14 mouse cellular contexts compared by ENCODE assay signal in the genomic region with DNA sequence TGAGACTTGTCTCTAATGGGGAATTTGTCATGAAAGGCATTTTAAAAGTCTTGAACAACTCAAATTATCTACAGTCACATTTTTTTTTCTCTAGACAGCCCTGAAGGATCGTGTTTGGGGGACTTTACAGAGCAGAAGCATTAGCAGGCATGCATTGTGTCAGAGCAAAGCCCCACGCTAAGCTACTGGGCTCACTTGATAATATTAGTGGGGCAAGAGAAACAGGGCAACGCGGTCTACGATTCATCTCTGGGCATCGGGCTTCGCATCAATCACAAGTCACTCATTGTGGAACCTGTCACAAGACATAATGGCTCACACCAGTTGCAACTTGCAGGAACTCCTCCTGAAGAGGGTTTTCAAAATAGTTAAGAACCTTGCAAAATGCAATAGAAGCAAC.
DNase-seq lines count a peak whose midpoint lies in the region; ATAC-seq and TF ChIP-seq lines count a peak whose summit lies in the region.
"Had no signal": no experiment of that assay in that cellular context is flagged by ENCODE, and none has a peak within 500 bp of the region (broad histone marks: within the 10 kb centered on the region; RNA-seq: fewer than 3 reads in every experiment).

No protein-coding gene starts in this region.

- H3K27ac ChIP-seq in forebrain, postnatal 0 days (ENCODE audit: low read depth, low read length), result no peak overlapping the region
- H3K27ac ChIP-seq in midbrain, embryonic 13.5 days, result peak overlapping the region; percentile 90
- no peak overlapping the region for H3K27ac ChIP-seq in intestine, embryonic 15.5 days
- H3K27ac ChIP-seq in limb, embryonic 10.5 days, result no peak overlapping the region
- H3K27ac ChIP-seq: kidney, embryonic 15.5 days; left cerebral cortex, adult 2 months had no signal

- peak overlapping the region; percentile 58; the same call in 1 of the 2 replicates for H3K4me2 ChIP-seq in forebrain, postnatal 0 days (ENCODE audit: low read depth)
- H3K4me2 ChIP-seq in midbrain, embryonic 13.5 days (replicated peaks), result peak overlapping the region; percentile 62
- no peak overlapping the region for H3K4me2 ChIP-seq in intestine, embryonic 15.5 days (replicated peaks)
- H3K4me2 ChIP-seq: kidney, embryonic 15.5 days; liver, embryonic 11.5 days had no signal

- peaks cover 32% of the 10 kb centered on the region for H3K4me1 ChIP-seq in forebrain, postnatal 0 days (ENCODE audit: insufficient read depth)
- peaks cover 78% of the 10 kb centered on the region for H3K4me1 ChIP-seq in midbrain, embryonic 13.5 days (replicated peaks)
- 0 out of 2 replicates have a peak, but pooled peaks cover 11% of the 10 kb centered on the region for H3K4me1 ChIP-seq in intestine, embryonic 15.5 days (replicated peaks)
- peaks cover 34% of the 10 kb centered on the region for H3K4me1 ChIP-seq in limb, embryonic 10.5 days

- 10% methylated on average over 7 of the region's 7 CpGs for WGBS in forebrain, postnatal 0 days
- WGBS in midbrain, embryonic 13.5 days, result 8% methylated on average over 7 of the region's 7 CpGs
- 56% methylated on average over 7 of the region's 7 CpGs for WGBS in intestine, embryonic 15.5 days
- 81% methylated on average over 7 of the region's 7 CpGs for WGBS in limb, embryonic 10.5 days

- no peak overlapping the region for H3K9ac ChIP-seq in forebrain, postnatal 0 days
- 0 out of 2 replicates have a peak overlapping the region, but pooled peaks have one; percentile 11 for H3K9ac ChIP-seq in midbrain, embryonic 13.5 days (replicated peaks)
- no peak overlapping the region for H3K9ac ChIP-seq in intestine, embryonic 15.5 days
- H3K9ac ChIP-seq: kidney, embryonic 15.5 days had no signal

- peak; percentile 82 for DNase-seq in heart, adult 11 months
- no peak for DNase-seq in heart, adult 18-20 months
- DNase-seq in embryo, embryonic 11 days, result peak; percentile 42
- DNase-seq in forebrain, postnatal 0 days, result no peak
- no peak for DNase-seq in limb, embryonic 10.5 days (ENCODE audit: low spot score)
- no peak for DNase-seq in ovary, adult 18-20 months (ENCODE audit: low spot score)
- DNase-seq: cerebellum, postnatal 10 days; gastrocnemius, postnatal 36 days; right cerebral cortex, adult 18-20 months had no signal

- H3K4me3 ChIP-seq in forebrain, postnatal 0 days (ENCODE audit: low read depth, low read length), result no peak overlapping the region
- H3K4me3 ChIP-seq in midbrain, embryonic 13.5 days (replicated peaks), result no peak overlapping the region
- no peak overlapping the region for H3K4me3 ChIP-seq in intestine, embryonic 15.5 days (replicated peaks)
- no peak overlapping the region for H3K4me3 ChIP-seq in limb, embryonic 10.5 days
- H3K4me3 ChIP-seq: kidney, embryonic 15.5 days; left cerebral cortex, adult 2 months had no signal

- no peak for ATAC-seq in forebrain, postnatal 0 days
- ATAC-seq in midbrain, embryonic 13.5 days, result 0 out of 2 replicates have a peak, but pooled peaks have one; percentile 13
- ATAC-seq in intestine, embryonic 15.5 days, result no peak

- no peaks in the 10 kb centered on the region for H3K27me3 ChIP-seq in forebrain, postnatal 0 days (ENCODE audit: insufficient read depth, low read length)
- H3K27me3 ChIP-seq in midbrain, embryonic 13.5 days, result no peaks in the 10 kb centered on the region
- no peaks in the 10 kb centered on the region for H3K27me3 ChIP-seq in intestine, embryonic 15.5 days (replicated peaks)
- H3K27me3 ChIP-seq in limb, embryonic 10.5 days (ENCODE audit: low read depth, poor library complexity, severe bottlenecking), result no peaks in the 10 kb centered on the region
- H3K27me3 ChIP-seq: kidney, embryonic 15.5 days had no signal

- no peaks in the 10 kb centered on the region for H3K36me3 ChIP-seq in forebrain, postnatal 0 days (ENCODE audit: insufficient read depth)
- H3K36me3 ChIP-seq in midbrain, embryonic 13.5 days, result no peaks in the 10 kb centered on the region
- no peaks in the 10 kb centered on the region for H3K36me3 ChIP-seq in intestine, embryonic 15.5 days
- H3K36me3 ChIP-seq in limb, embryonic 10.5 days, result no peaks in the 10 kb centered on the region
- H3K36me3 ChIP-seq: kidney, embryonic 15.5 days had no signal

- no peak for TF ChIP-seq CTCF in forebrain, postnatal 0 days (IDR thresholded peaks at IDR 0.05; ENCODE audit: low read depth)

- no peaks in the 10 kb centered on the region for H3K9me3 ChIP-seq in forebrain, postnatal 0 days (ENCODE audit: low read length)
- no peaks in the 10 kb centered on the region for H3K9me3 ChIP-seq in midbrain, embryonic 13.5 days
- no peaks in the 10 kb centered on the region for H3K9me3 ChIP-seq in intestine, embryonic 15.5 days
- no peaks in the 10 kb centered on the region for H3K9me3 ChIP-seq in limb, embryonic 10.5 days (replicated peaks)
- H3K9me3 ChIP-seq: kidney, embryonic 15.5 days had no signal

Comparison
In these comparisons a context has a peak if more than half of its experiments do, and no peak if none do; other contexts are left out.
1. DNase-seq: peak in heart, adult 11 months (single experiment) and embryo, embryonic 11 days (single experiment); none in heart, adult 18-20 months (0 of 2), forebrain, postnatal 0 days (single experiment), limb, embryonic 10.5 days (single experiment) and ovary, adult 18-20 months (single experiment).